Mouse (Mus musculus): Measurements from ENCODE around the gene Tbc1d1.

DNA sequence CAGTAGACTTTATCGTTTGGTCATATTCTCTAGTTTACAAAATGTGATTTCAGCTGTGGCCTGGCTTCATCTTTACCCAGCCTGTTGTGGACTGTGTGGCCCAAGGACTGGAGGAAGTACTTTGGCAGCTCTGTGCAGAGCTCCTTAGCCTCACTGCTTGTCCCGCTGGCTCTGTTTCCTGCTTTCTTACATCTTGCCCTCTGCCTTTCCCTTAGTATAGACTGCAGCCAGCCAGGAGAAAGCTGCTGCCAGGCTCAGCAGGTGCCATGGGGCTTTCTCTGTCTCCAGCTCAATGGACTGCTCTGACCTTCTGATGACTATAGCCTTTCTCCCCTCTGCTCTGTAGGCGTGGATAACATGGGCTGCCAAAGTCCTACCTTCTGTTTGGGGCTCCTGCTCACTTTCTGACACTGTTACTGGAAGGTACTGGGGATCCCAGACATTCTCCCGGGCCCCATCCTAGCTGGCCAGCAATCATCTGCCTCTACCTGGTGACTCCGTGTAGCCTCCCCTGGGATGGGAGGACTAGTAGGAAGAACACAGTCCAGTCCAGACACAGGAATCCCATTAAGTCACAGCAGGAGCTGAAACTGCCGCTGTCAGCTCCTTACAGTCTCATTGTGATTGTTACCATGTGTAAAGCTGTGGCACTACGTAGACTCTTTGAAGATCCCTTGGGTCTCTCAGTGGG, 171.3 kb downstream of the Tbc1d1 start:
- TF ChIP-seq POLR2A (IDR thresholded peaks at IDR 0.05; ENCODE audit: low read depth, low read length) (no peak), CTCF (IDR thresholded peaks at IDR 0.05; ENCODE audit: extremely low read depth, insufficient read length, insufficient replicate concordance, low read depth, low read length) (no peak)

Data from small intestine, adult 2 months (tissue).